Mouse (Mus musculus) kidney, embryonic 14.5 days (tissue): ENCODE results near the gene Grm1. TPM values are rescaled to one million over a fixed set of nuclear protein-coding genes. Genes with fewer than 3 reads are reported as not detected.

Experiments
- ATAC-seq: fragments of 200-750 bp; cut with Nextera tagmentation; 2 replicates; pipeline ENCODE4 v1.8.0; 2017; ENCODE audit warnings: moderate number of reproducible peaks, mild to moderate bottlenecking, moderate TSS enrichment, moderate library complexity; ENCODE audit not compliant: low FRiP score, low TSS enrichment
- H3K27ac ChIP-seq: fragments of 300-500 bp; sonication (generic); 2 replicates; pipeline ENCODE4 v1.5.1; 2014; ENCODE audit warnings: low read depth, mild to moderate bottlenecking, low read length, moderate library complexity, mixed read lengths
- H3K27me3 ChIP-seq: fragments of 300-500 bp; sonication (generic); 2 replicates; pipeline ENCODE4 v1.6.1; 2014; ENCODE audit warnings: mild to moderate bottlenecking, low read length; ENCODE audit not compliant: control insufficient read depth, insufficient read depth
- H3K36me3 ChIP-seq: fragments of 300-500 bp; sonication (generic); 2 replicates; pipeline ENCODE4 v1.6.1; 2014; ENCODE audit warnings: low read length, mixed read lengths; ENCODE audit not compliant: control insufficient read depth, insufficient read depth
- H3K4me1 ChIP-seq: fragments of 300-500 bp; sonication (generic); 2 replicates; pipeline ENCODE4 v1.6.1; 2014; ENCODE audit warnings: low read length, mixed read lengths; ENCODE audit not compliant: control insufficient read depth, insufficient read depth
- H3K4me2 ChIP-seq: fragments of 300-500 bp; sonication (generic); replicated peaks from 2 replicates; pipeline ENCODE4 v1.6.1; 2014; ENCODE audit warnings: low read depth, mild to moderate bottlenecking, low read length
- H3K4me3 ChIP-seq: fragments of 300-500 bp; sonication (generic); 2 replicates; pipeline ENCODE4 v1.5.1; 2014; ENCODE audit warnings: mild to moderate bottlenecking, low read length
- H3K9ac ChIP-seq: fragments of 300-500 bp; sonication (generic); 2 replicates; pipeline ENCODE4 v1.6.1; 2014; ENCODE audit warnings: low read depth, mild to moderate bottlenecking, low read length, moderate library complexity
- H3K9me3 ChIP-seq: fragments of 300-500 bp; sonication (generic); 2 replicates; pipeline ENCODE4 v1.6.1; 2016; ENCODE audit warnings: low read length; ENCODE audit not compliant: control insufficient read depth
- WGBS: fragments of 180-500 bp; shearing (Covaris S2); extraction: QIAGEN DNeasy Blood & Tissue Kit; methylation state at CpG from one replicate; pipeline ENCODE4 v1.1.7; 2014; 5-methylcytosine and 5-hydroxymethylcytosine counted together
- polyA plus RNA-seq: library from polyadenylated mRNA; unstranded; fragments of >200 nt; fragmentation: Nextera tagmentation; extraction: Ambion mirVana; gene quantifications from 2 replicates; pipeline ENCODE4 v1.2.1, GENCODE M21; 2014

Grm1 gene
- polyA plus RNA-seq, 1 experiment from 2014 or later: not detected

GRCm38 (mm10) chr10:10935806-10936205, 146.3 kb downstream of the Grm1 start:
- Histone ChIP-seq H3K27ac (no peak overlapping the region), H3K36me3 (no peaks in the 10 kb centered on the region), H3K4me1 (no peaks in the 10 kb centered on the region), H3K4me2 (no peak overlapping the region), H3K4me3 (no peak overlapping the region), H3K9ac (no peak overlapping the region), H3K9me3 (no peaks in the 10 kb centered on the region), H3K27me3 (no peaks in the 10 kb centered on the region)
- 68% methylated on average over 3 of the region's 3 CpGs for WGBS
- ATAC-seq: no peak

- Histone ChIP-seq H3K36me3 (no peaks in the 10 kb centered on the region), H3K27me3 (no peaks in the 10 kb centered on the region), H3K9ac (no peak overlapping the region), H3K4me3 (no peak overlapping the region), H3K4me1 (no peaks in the 10 kb centered on the region), H3K9me3 (no peaks in the 10 kb centered on the region), H3K4me2 (no peak overlapping the region), H3K27ac (no peak overlapping the region)
- ATAC-seq: no peak
- 87% methylated on average over 2 of the region's 2 CpGs for WGBS
Measured at GRCm38 (mm10) chr10:10929672-10930071, 152.5 kb downstream of the Grm1 start.

- no peaks in the 10 kb centered on the region for H3K27me3 ChIP-seq
- no peak overlapping the region for H3K4me2 ChIP-seq
- no peak overlapping the region for H3K4me3 ChIP-seq
- H3K9me3 ChIP-seq: no peaks in the 10 kb centered on the region
- no peak overlapping the region for H3K9ac ChIP-seq
- H3K4me1 ChIP-seq: no peaks in the 10 kb centered on the region
- no peaks in the 10 kb centered on the region for H3K36me3 ChIP-seq
- no peak overlapping the region for H3K27ac ChIP-seq
- WGBS: 93% methylated on average over 5 of the region's 5 CpGs
- ATAC-seq: no peak
Measured at GRCm38 (mm10) chr10:10928798-10929366, 153.3 kb downstream of the Grm1 start.

GRCm38 (mm10) chr10:10917857-10918399, 164.2 kb downstream of the Grm1 start:
- no peaks in the 10 kb centered on the region for H3K4me1 ChIP-seq
- no peak overlapping the region for H3K4me2 ChIP-seq
- H3K9me3 ChIP-seq: no peaks in the 10 kb centered on the region
- 80% methylated on average over 7 of the region's 7 CpGs for WGBS
- ATAC-seq: no peak
- H3K36me3 ChIP-seq: no peaks in the 10 kb centered on the region
- no peak overlapping the region for H3K9ac ChIP-seq
- no peak overlapping the region for H3K27ac ChIP-seq
- H3K27me3 ChIP-seq: no peaks in the 10 kb centered on the region
- H3K4me3 ChIP-seq: no peak overlapping the region

GRCm38 (mm10) chr10:10913621-10914020, 168.5 kb downstream of the Grm1 start:
- Histone ChIP-seq H3K27me3 (no peaks in the 10 kb centered on the region), H3K9ac (no peak overlapping the region), H3K4me2 (no peak overlapping the region), H3K9me3 (no peaks in the 10 kb centered on the region), H3K4me1 (no peaks in the 10 kb centered on the region), H3K36me3 (no peaks in the 10 kb centered on the region), H3K4me3 (no peak overlapping the region), H3K27ac (no peak overlapping the region)
- ATAC-seq: no peak
- 70% methylated on average over 4 of the region's 4 CpGs for WGBS

GRCm38 (mm10) chr10:10890221-10890620, 191.9 kb downstream of the Grm1 start:
- WGBS: 67% methylated on average over 1 of the region's 1 CpGs
- Histone ChIP-seq H3K9me3 (no peaks in the 10 kb centered on the region), H3K4me1 (no peaks in the 10 kb centered on the region), H3K27me3 (no peaks in the 10 kb centered on the region), H3K27ac (no peak overlapping the region), H3K9ac (no peak overlapping the region), H3K4me2 (no peak overlapping the region), H3K36me3 (no peaks in the 10 kb centered on the region), H3K4me3 (no peak overlapping the region)
- no peak for ATAC-seq

- no peak overlapping the region for H3K9ac ChIP-seq
- H3K4me2 ChIP-seq: no peak overlapping the region
- H3K4me3 ChIP-seq: no peak overlapping the region
- WGBS: 65% methylated on average over 9 of the region's 9 CpGs
- H3K9me3 ChIP-seq: no peaks in the 10 kb centered on the region
- no peaks in the 10 kb centered on the region for H3K36me3 ChIP-seq
- no peaks in the 10 kb centered on the region for H3K27me3 ChIP-seq
- no peak for ATAC-seq
- no peak overlapping the region for H3K27ac ChIP-seq
- H3K4me1 ChIP-seq: no peaks in the 10 kb centered on the region
Measured at GRCm38 (mm10) chr10:10888521-10888920, 193.6 kb downstream of the Grm1 start.

- Histone ChIP-seq H3K27ac (no peak overlapping the region), H3K4me2 (no peak overlapping the region), H3K9me3 (no peaks in the 10 kb centered on the region), H3K4me1 (no peaks in the 10 kb centered on the region), H3K36me3 (no peaks in the 10 kb centered on the region), H3K4me3 (no peak overlapping the region), H3K27me3 (no peaks in the 10 kb centered on the region), H3K9ac (no peak overlapping the region)
- ATAC-seq: no peak
- WGBS: 34% methylated on average over 2 of the region's 2 CpGs
Measured at GRCm38 (mm10) chr10:10884992-10885391, 197.2 kb downstream of the Grm1 start.

GRCm38 (mm10) chr10:10872142-10872541, 210.0 kb downstream of the Grm1 start:
- Histone ChIP-seq H3K36me3 (no peaks in the 10 kb centered on the region), H3K4me2 (no peak overlapping the region), H3K9me3 (no peaks in the 10 kb centered on the region), H3K4me3 (no peak overlapping the region), H3K27me3 (no peaks in the 10 kb centered on the region), H3K4me1 (no peaks in the 10 kb centered on the region), H3K27ac (no peak overlapping the region), H3K9ac (no peak overlapping the region)
- WGBS: 47% methylated on average over 3 of the region's 3 CpGs
- ATAC-seq: no peak
